Comparison of ENCODE assay signal across 15 mouse cellular contexts in the genomic region with DNA sequence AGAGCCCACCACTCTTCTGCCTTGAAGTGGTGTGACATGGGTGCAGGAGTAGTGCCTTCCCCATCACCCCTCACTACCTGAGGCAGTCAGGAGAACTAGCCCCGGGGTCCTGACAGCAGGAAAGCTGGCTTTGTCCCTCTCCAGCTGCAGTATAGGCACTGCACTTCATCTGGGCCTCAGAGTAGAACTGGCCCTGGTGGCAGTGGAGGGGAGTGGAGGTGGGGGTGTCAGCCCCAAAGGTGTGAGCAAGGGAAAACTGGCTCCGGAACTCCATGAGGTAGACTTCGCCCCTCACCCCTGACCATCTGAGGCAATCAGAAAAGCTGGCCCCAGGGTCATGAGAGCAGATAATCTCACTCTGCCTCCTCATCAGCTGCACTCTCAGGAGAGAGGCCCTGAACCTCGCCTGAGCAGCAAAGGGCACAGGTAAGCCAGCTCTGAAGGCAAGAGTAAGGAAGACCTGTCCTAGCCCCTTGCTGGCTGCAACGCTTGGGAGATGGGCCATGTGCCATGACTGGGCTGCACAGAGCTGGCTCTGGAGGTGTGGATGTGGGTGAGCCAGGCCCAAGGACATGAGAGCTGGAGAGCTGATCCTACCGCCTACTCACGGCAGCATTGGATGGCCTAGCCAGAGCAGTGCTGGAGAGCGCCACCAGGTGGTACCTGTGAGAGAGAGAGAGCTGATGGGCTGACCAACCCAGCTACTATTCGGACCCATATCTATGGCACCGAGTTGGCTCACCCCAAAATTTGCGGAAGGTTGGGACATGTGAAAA.
A peak's percentile ranks its signal among the peaks of the same experiment; 100 is the strongest.
DNase-seq lines count a peak whose midpoint lies in the region; ATAC-seq and TF ChIP-seq lines count a peak whose summit lies in the region.
"Had no signal": no experiment of that assay in that cellular context is flagged by ENCODE, and none has a peak within 500 bp of the region (broad histone marks: within the 10 kb centered on the region; RNA-seq: fewer than 3 reads in every experiment).

No protein-coding gene starts in this region.

- no peak for TF ChIP-seq POLR2A in ES-Bruce4 (IDR thresholded peaks at IDR 0.05; ENCODE audit: insufficient read depth, low read length)

- H3K9ac ChIP-seq in forebrain, embryonic 12.5 days, result no peak overlapping the region
- no peak overlapping the region for H3K9ac ChIP-seq in limb, embryonic 12.5 days (replicated peaks)
- no peak overlapping the region for H3K9ac ChIP-seq in ES-Bruce4 (ENCODE audit: low read depth, poor library complexity, severe bottlenecking)
- H3K9ac ChIP-seq in embryonic facial prominence, embryonic 14.5 days (ENCODE audit: low read depth, low read length), result no peak overlapping the region

- intact Hi-C loops in left cerebral cortex, postnatal 36 days (cut with DNase I), result no loop called here

- H3K9me3 ChIP-seq in forebrain, embryonic 12.5 days, result no peaks in the 10 kb centered on the region
- H3K9me3 ChIP-seq in forebrain, embryonic 10.5 days, result no peaks in the 10 kb centered on the region
- no peaks in the 10 kb centered on the region for H3K9me3 ChIP-seq in limb, embryonic 12.5 days
- no peaks in the 10 kb centered on the region for H3K9me3 ChIP-seq in limb, embryonic 10.5 days (replicated peaks)
- H3K9me3 ChIP-seq in ES-Bruce4 (replicated peaks; ENCODE audit: control insufficient read depth, insufficient read depth, low read length, poor library complexity, severe bottlenecking), result no peaks in the 10 kb centered on the region
- H3K9me3 ChIP-seq in embryonic facial prominence, embryonic 14.5 days (ENCODE audit: control insufficient read depth, low read length), result no peaks in the 10 kb centered on the region

- peak; percentile 70 for TF ChIP-seq CTCF in ES-Bruce4 (IDR thresholded peaks at IDR 0.05; ENCODE audit: low read depth, low read length)

- no peak overlapping the region for H3K4me2 ChIP-seq in forebrain, embryonic 12.5 days
- H3K4me2 ChIP-seq in limb, embryonic 12.5 days, result no peak overlapping the region
- no peak overlapping the region for H3K4me2 ChIP-seq in embryonic facial prominence, embryonic 14.5 days (ENCODE audit: low read depth, low read length)

- no peak overlapping the region for H3K4me3 ChIP-seq in forebrain, embryonic 12.5 days (replicated peaks)
- H3K4me3 ChIP-seq in forebrain, embryonic 10.5 days, result no peak overlapping the region
- H3K4me3 ChIP-seq in limb, embryonic 12.5 days (replicated peaks), result no peak overlapping the region
- H3K4me3 ChIP-seq in limb, embryonic 10.5 days, result no peak overlapping the region
- H3K4me3 ChIP-seq in ES-Bruce4 (ENCODE audit: low read depth, low read length), result no peak overlapping the region
- no peak overlapping the region for H3K4me3 ChIP-seq in embryonic facial prominence, embryonic 14.5 days (ENCODE audit: low read depth, low read length)
- H3K4me3 ChIP-seq: heart, adult 2 months; myocyte had no signal

- H3K36me3 ChIP-seq in forebrain, embryonic 12.5 days (replicated peaks), result no peaks in the 10 kb centered on the region
- H3K36me3 ChIP-seq in forebrain, embryonic 10.5 days (replicated peaks), result no peaks in the 10 kb centered on the region
- no peaks in the 10 kb centered on the region for H3K36me3 ChIP-seq in limb, embryonic 12.5 days
- H3K36me3 ChIP-seq in limb, embryonic 10.5 days, result no peaks in the 10 kb centered on the region
- no peaks in the 10 kb centered on the region for H3K36me3 ChIP-seq in ES-Bruce4 (ENCODE audit: control insufficient read depth, insufficient read depth, low read length, poor library complexity, severe bottlenecking)
- no peaks in the 10 kb centered on the region for H3K36me3 ChIP-seq in embryonic facial prominence, embryonic 14.5 days (ENCODE audit: control insufficient read depth, insufficient read depth, low read length)

- DNase-seq in forebrain, embryonic 10.5 days (ENCODE audit: extremely low spot score, low spot score), result no peak
- no peak for DNase-seq in limb, embryonic 10.5 days (ENCODE audit: low spot score)
- DNase-seq in embryonic facial prominence, embryonic 14.5 days (ENCODE audit: low spot score), result no peak
- DNase-seq in left cerebral cortex, postnatal 36 days (ENCODE audit: low spot score in 2 of 2), result no peak
- no peak for DNase-seq in spleen, postnatal 4 days (ENCODE audit: low spot score in 2 of 2)
- DNase-seq: B cell, adult 2 months; cerebellum, adult 11 months; heart, adult 2 months; lung, postnatal 4 days; thymus, postnatal 14 days had no signal

- 79% methylated on average over 11 of the region's 11 CpGs for WGBS in forebrain, embryonic 12.5 days
- 78% methylated on average over 11 of the region's 11 CpGs for WGBS in forebrain, embryonic 10.5 days
- WGBS in limb, embryonic 12.5 days, result 74% methylated on average over 11 of the region's 11 CpGs
- 73% methylated on average over 11 of the region's 11 CpGs for WGBS in limb, embryonic 10.5 days
- 76% methylated on average over 11 of the region's 11 CpGs for WGBS in embryonic facial prominence, embryonic 14.5 days

- no peaks in the 10 kb centered on the region for H3K4me1 ChIP-seq in forebrain, embryonic 12.5 days
- H3K4me1 ChIP-seq in forebrain, embryonic 10.5 days, result peaks cover 2% of the 10 kb centered on the region; the same call in 1 of the 2 replicates
- no peaks in the 10 kb centered on the region for H3K4me1 ChIP-seq in limb, embryonic 12.5 days (replicated peaks)
- no peaks in the 10 kb centered on the region for H3K4me1 ChIP-seq in limb, embryonic 10.5 days
- no peaks in the 10 kb centered on the region for H3K4me1 ChIP-seq in ES-Bruce4 (ENCODE audit: control insufficient read depth, insufficient read depth, low read length)
- H3K4me1 ChIP-seq in embryonic facial prominence, embryonic 14.5 days (ENCODE audit: control insufficient read depth, insufficient read depth, low read length), result no peaks in the 10 kb centered on the region

- 0 out of 2 replicates have a peak, but pooled peaks have one; percentile 15 for ATAC-seq in forebrain, embryonic 12.5 days (ENCODE audit: low FRiP score)
- ATAC-seq in limb, embryonic 12.5 days (ENCODE audit: insufficient number of reproducible peaks, insufficient read depth, low FRiP score, low TSS enrichment, low read depth), result peak; percentile 24; the same call in 1 of the 2 replicates
- ATAC-seq in embryonic facial prominence, embryonic 14.5 days (ENCODE audit: low read depth), result 0 out of 2 replicates have a peak, but pooled peaks have one; percentile 9
- ATAC-seq: Patski had no signal

- no peak for TF ChIP-seq EP300 in ES-Bruce4 (IDR thresholded peaks at IDR 0.05; ENCODE audit: insufficient read depth, low read depth, low read length)

- H3K27me3 ChIP-seq in forebrain, embryonic 12.5 days, result no peaks in the 10 kb centered on the region
- no peaks in the 10 kb centered on the region for H3K27me3 ChIP-seq in forebrain, embryonic 10.5 days (ENCODE audit: poor library complexity, severe bottlenecking)
- H3K27me3 ChIP-seq in limb, embryonic 12.5 days, result no peaks in the 10 kb centered on the region
- H3K27me3 ChIP-seq in limb, embryonic 10.5 days (ENCODE audit: low read depth, poor library complexity, severe bottlenecking), result no peaks in the 10 kb centered on the region
- no peaks in the 10 kb centered on the region for H3K27me3 ChIP-seq in ES-Bruce4 (ENCODE audit: control insufficient read depth, insufficient read depth, low read length, poor library complexity, severe bottlenecking)
- H3K27me3 ChIP-seq in embryonic facial prominence, embryonic 14.5 days (replicated peaks; ENCODE audit: control insufficient read depth, insufficient read depth, low read length), result no peaks in the 10 kb centered on the region
- H3K27me3 ChIP-seq: Patski had no signal

- no peak overlapping the region for H3K27ac ChIP-seq in forebrain, embryonic 12.5 days
- H3K27ac ChIP-seq in forebrain, embryonic 10.5 days, result no peak overlapping the region
- H3K27ac ChIP-seq in limb, embryonic 12.5 days, result no peak overlapping the region
- no peak overlapping the region for H3K27ac ChIP-seq in limb, embryonic 10.5 days
- no peak overlapping the region for H3K27ac ChIP-seq in ES-Bruce4 (ENCODE audit: insufficient read depth, low read length)
- H3K27ac ChIP-seq in embryonic facial prominence, embryonic 14.5 days (replicated peaks; ENCODE audit: low read depth, low read length), result no peak overlapping the region
- H3K27ac ChIP-seq: heart, adult 2 months had no signal
